Mouse (Mus musculus): ENCODE measurements around the gene Ccdc47. TPM values are rescaled to one million over a fixed set of nuclear protein-coding genes. Genes with fewer than 3 reads are reported as not detected.
A peak's percentile ranks its signal among the peaks of the same experiment; 100 is the strongest.

The Ccdc47 gene
- polyA plus RNA-seq, 1 experiment: 16.6 TPM

- peaks cover 10% of the 10 kb centered on the region for H3K36me3 ChIP-seq (ENCODE audit: control insufficient read depth, insufficient read depth)
- peaks cover 19% of the 10 kb centered on the region for H3K79me2 ChIP-seq (ENCODE audit: control insufficient read depth, insufficient read depth)
- H3K79me3 ChIP-seq (ENCODE audit: low read depth): no peaks in the 10 kb centered on the region
- H3K27me3 ChIP-seq (ENCODE audit: control insufficient read depth, insufficient read depth, insufficient read length): no peaks in the 10 kb centered on the region
- TF ChIP-seq MYOD1 (IDR thresholded peaks at IDR 0.05; ENCODE audit: control insufficient read depth, insufficient read length, low read depth) (no peak), CEBPB (IDR thresholded peaks at IDR 0.05; ENCODE audit: low read depth) (no peak), USF1 (IDR thresholded peaks at IDR 0.05; ENCODE audit: low read depth) (no peak), MAX (IDR thresholded peaks at IDR 0.05) (no peak), MYOG (IDR thresholded peaks at IDR 0.05; ENCODE audit: control insufficient read depth, extremely low read depth, insufficient read length) (no peak), FOSL1 (IDR thresholded peaks at IDR 0.05; ENCODE audit: insufficient read depth, low read length, poor library complexity, severe bottlenecking) (no peak), CTCF (IDR thresholded peaks at IDR 0.05; ENCODE audit: control insufficient read depth, insufficient read depth, insufficient read length) (no peak)
- peak overlapping the region; percentile 77 for H3K4me3 ChIP-seq (ENCODE audit: insufficient read depth, poor library complexity, severe bottlenecking)
- H3ac ChIP-seq (ENCODE audit: control insufficient read depth, insufficient read length, low read depth): no peak overlapping the region
Measured at GRCm38 (mm10) chr11:106192241-106192640, 23.9 kb downstream of the Ccdc47 start.

GRCm38 (mm10) chr11:106191716-106192115 is 24.4 kb downstream of the Ccdc47 start:
- Histone ChIP-seq H3K36me3 (ENCODE audit: control insufficient read depth, insufficient read depth) (peaks cover 5% of the 10 kb centered on the region), H3ac (ENCODE audit: control insufficient read depth, insufficient read length, low read depth) (no peak overlapping the region), H3K27me3 (ENCODE audit: control insufficient read depth, insufficient read depth, insufficient read length) (no peaks in the 10 kb centered on the region), H3K79me2 (ENCODE audit: control insufficient read depth, insufficient read depth) (peaks cover 19% of the 10 kb centered on the region), H3K79me3 (ENCODE audit: low read depth) (no peaks in the 10 kb centered on the region), H3K4me3 (ENCODE audit: insufficient read depth, poor library complexity, severe bottlenecking) (no peak overlapping the region)
- TF ChIP-seq MAX (IDR thresholded peaks at IDR 0.05) (no peak), USF1 (IDR thresholded peaks at IDR 0.05; ENCODE audit: low read depth) (no peak), CTCF (IDR thresholded peaks at IDR 0.05; ENCODE audit: control insufficient read depth, insufficient read depth, insufficient read length) (no peak), FOSL1 (IDR thresholded peaks at IDR 0.05; ENCODE audit: insufficient read depth, low read length, poor library complexity, severe bottlenecking) (no peak), MYOD1 (IDR thresholded peaks at IDR 0.05; ENCODE audit: control insufficient read depth, insufficient read length, low read depth) (no peak), MYOG (IDR thresholded peaks at IDR 0.05; ENCODE audit: control insufficient read depth, extremely low read depth, insufficient read length) (no peak), CEBPB (IDR thresholded peaks at IDR 0.05; ENCODE audit: low read depth) (no peak)

GRCm38 (mm10) chr11:106187326-106187725 is 28.8 kb downstream of the Ccdc47 start:
- TF ChIP-seq CTCF (IDR thresholded peaks at IDR 0.05; ENCODE audit: control insufficient read depth, insufficient read depth, insufficient read length) (no peak), MYOG (IDR thresholded peaks at IDR 0.05; ENCODE audit: control insufficient read depth, extremely low read depth, insufficient read length) (no peak), FOSL1 (IDR thresholded peaks at IDR 0.05; ENCODE audit: insufficient read depth, low read length, poor library complexity, severe bottlenecking) (no peak), CEBPB (IDR thresholded peaks at IDR 0.05; ENCODE audit: low read depth) (no peak), MYOD1 (IDR thresholded peaks at IDR 0.05; ENCODE audit: control insufficient read depth, insufficient read length, low read depth) (no peak), USF1 (IDR thresholded peaks at IDR 0.05; ENCODE audit: low read depth) (no peak)
- H3K36me3 ChIP-seq (ENCODE audit: control insufficient read depth, insufficient read depth): peaks cover 18% of the 10 kb centered on the region

GRCm38 (mm10) chr11:106180449-106180801 is 35.7 kb downstream of the Ccdc47 start:
- Histone ChIP-seq H3K27me3 (ENCODE audit: control insufficient read depth, insufficient read depth, insufficient read length) (no peaks in the 10 kb centered on the region), H3K79me3 (ENCODE audit: low read depth) (no peaks in the 10 kb centered on the region), H3K79me2 (ENCODE audit: control insufficient read depth, insufficient read depth) (no peaks in the 10 kb centered on the region), H3K36me3 (ENCODE audit: control insufficient read depth, insufficient read depth) (peaks cover 16% of the 10 kb centered on the region), H3ac (ENCODE audit: control insufficient read depth, insufficient read length, low read depth) (no peak overlapping the region), H3K4me3 (ENCODE audit: insufficient read depth, poor library complexity, severe bottlenecking) (no peak overlapping the region)
- no peak for TF ChIP-seq MYOG (IDR thresholded peaks at IDR 0.05; ENCODE audit: control insufficient read depth, extremely low read depth, insufficient read length)

More at GRCm38 (mm10) chr11:106187326-106187725, 28.8 kb downstream of the Ccdc47 start:
- Histone ChIP-seq H3ac (ENCODE audit: control insufficient read depth, insufficient read length, low read depth) (no peak overlapping the region), H3K4me3 (ENCODE audit: insufficient read depth, poor library complexity, severe bottlenecking) (no peak overlapping the region), H3K79me3 (ENCODE audit: low read depth) (no peaks in the 10 kb centered on the region), H3K79me2 (ENCODE audit: control insufficient read depth, insufficient read depth) (peaks cover 12% of the 10 kb centered on the region), H3K27me3 (ENCODE audit: control insufficient read depth, insufficient read depth, insufficient read length) (no peaks in the 10 kb centered on the region)

GRCm38 (mm10) chr11:106179711-106180448 is 36.3 kb downstream of the Ccdc47 start:
- no peak overlapping the region for H3ac ChIP-seq (ENCODE audit: control insufficient read depth, insufficient read length, low read depth)
- H3K36me3 ChIP-seq (ENCODE audit: control insufficient read depth, insufficient read depth): peaks cover 12% of the 10 kb centered on the region
- H3K27me3 ChIP-seq (ENCODE audit: control insufficient read depth, insufficient read depth, insufficient read length): no peaks in the 10 kb centered on the region
- no peak overlapping the region for H3K4me3 ChIP-seq (ENCODE audit: insufficient read depth, poor library complexity, severe bottlenecking)
- TF ChIP-seq MYOD1 (IDR thresholded peaks at IDR 0.05; ENCODE audit: control insufficient read depth, insufficient read length, low read depth): no peak
- TF ChIP-seq MAX (IDR thresholded peaks at IDR 0.05): no peak
- no peak for TF ChIP-seq FOSL1 (IDR thresholded peaks at IDR 0.05; ENCODE audit: insufficient read depth, low read length, poor library complexity, severe bottlenecking)
- TF ChIP-seq CEBPB (IDR thresholded peaks at IDR 0.05; ENCODE audit: low read depth): no peak
- TF ChIP-seq MYOG (IDR thresholded peaks at IDR 0.05; ENCODE audit: control insufficient read depth, extremely low read depth, insufficient read length): no peak
- TF ChIP-seq CTCF (IDR thresholded peaks at IDR 0.05; ENCODE audit: control insufficient read depth, insufficient read depth, insufficient read length): no peak
- TF ChIP-seq USF1 (IDR thresholded peaks at IDR 0.05; ENCODE audit: low read depth): no peak
- no peaks in the 10 kb centered on the region for H3K79me3 ChIP-seq (ENCODE audit: low read depth)
- no peaks in the 10 kb centered on the region for H3K79me2 ChIP-seq (ENCODE audit: control insufficient read depth, insufficient read depth)
